Mouse (Mus musculus) thymus, adult 2 months (tissue): ENCODE measurements around the gene Smarcd3.

Experiments
- CTCF ChIP-seq: fragments of 200-500 bp; IDR thresholded peaks from 2 replicates; pipeline ENCODE4 v1.5.1; 2012; ENCODE audit warnings: mild to moderate bottlenecking, control low read depth, low read length, moderate library complexity, borderline replicate concordance; ENCODE audit not compliant: control insufficient read depth, poor library complexity, insufficient read depth; ENCODE audit errors: extremely low read depth
- POLR2A ChIP-seq: fragments of 200-500 bp; IDR thresholded peaks from 2 replicates; pipeline ENCODE4 v1.6.1; 2012; ENCODE audit warnings: mild to moderate bottlenecking, low read length, control low read depth, moderate library complexity; ENCODE audit not compliant: control insufficient read depth, poor library complexity, insufficient read depth; ENCODE audit errors: extremely low read depth

DNA sequence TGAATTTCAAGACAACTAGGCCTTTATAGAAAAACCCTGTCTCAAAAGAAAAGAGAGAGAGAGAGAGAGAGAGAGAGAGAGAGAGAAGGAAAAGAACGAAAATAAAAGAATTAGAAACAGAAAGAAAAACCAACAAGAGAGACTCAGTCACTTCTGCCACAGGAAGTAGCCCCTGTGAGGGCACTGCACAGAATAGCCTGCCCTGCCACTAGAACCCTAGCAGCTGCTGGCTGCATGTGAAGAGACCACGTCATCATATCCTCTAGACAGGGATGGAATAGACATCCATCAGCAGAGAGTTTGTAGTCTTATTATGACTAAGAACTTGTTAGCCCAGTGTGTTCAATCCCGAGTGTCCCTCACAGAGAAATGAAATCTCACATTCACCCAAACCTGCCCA lies 5.5 kb upstream of the Smarcd3 start:
- TF ChIP-seq CTCF = no peak
- TF ChIP-seq POLR2A = no peak
